Mouse (Mus musculus) megakaryocyte-erythroid progenitor cell, adult 5-6 weeks (primary cell): ENCODE data around the gene Ireb2. TPM values are rescaled to one million over a fixed set of nuclear protein-coding genes. Genes with fewer than 3 reads are reported as not detected.

Experiments
- total RNA-seq, 2 experiments: library from RNA; stranded (forward) in 1 of 2; stranded (reverse) in 1 of 2; fragments of 200-1000, 215-1000 nt in 1 of 2; fragments of >200 nt in 1 of 2; fragmentation: Nextera tagmentation in 1 of 2; gene quantifications; 2 replicates each; pipeline ENCODE4 v1.2.3; 2014 to 2017

Ireb2 gene
- total RNA-seq, 2 experiments from 2014 or later = 17.2 to 46.6 TPM

Other genes with a start within 250 kb of the Ireb2 start
- gene Acsbg1, start 201.9 kb upstream of the Ireb2 start, total RNA-seq (2014; fragmentation: Nextera tagmentation) = 0.12 TPM in 1 of 2 replicates, not detected in the other
- not detected in 2 replicates for gene Acsbg1, start 201.9 kb upstream of the Ireb2 start, total RNA-seq (2017)
- 9.2 and 10.4 TPM in 2 replicates for gene Dnaja4, start 164.9 kb upstream of the Ireb2 start, total RNA-seq (2014; fragmentation: Nextera tagmentation)
- 6.1 and 7.4 TPM in 2 replicates for gene Dnaja4, start 164.9 kb upstream of the Ireb2 start, total RNA-seq (2017)
- gene Wdr61, start 129.3 kb upstream of the Ireb2 start, total RNA-seq (2014; fragmentation: Nextera tagmentation) = 94.9 and 125 TPM in 2 replicates
- gene Wdr61, start 129.3 kb upstream of the Ireb2 start, total RNA-seq (2017) = 123 and 136 TPM in 2 replicates
- not detected in 2 replicates for gene Crabp1, start 99.0 kb upstream of the Ireb2 start, total RNA-seq (2014; fragmentation: Nextera tagmentation)
- not detected in 2 replicates for gene Crabp1, start 99.0 kb upstream of the Ireb2 start, total RNA-seq (2017)
- gene Hykk, start 53.5 kb downstream of the Ireb2 start, total RNA-seq (2014; fragmentation: Nextera tagmentation) = not detected in 2 replicates
- gene Hykk, start 53.5 kb downstream of the Ireb2 start, total RNA-seq (2017) = not detected in 2 replicates
- gene Psma4, start 87.0 kb downstream of the Ireb2 start, total RNA-seq (2014; fragmentation: Nextera tagmentation) = 219 and 238 TPM in 2 replicates
- 449 and 459 TPM in 2 replicates for gene Psma4, start 87.0 kb downstream of the Ireb2 start, total RNA-seq (2017)
- gene AY074887, start 87.2 kb downstream of the Ireb2 start, total RNA-seq (2014; fragmentation: Nextera tagmentation) = not detected in 2 replicates
- not detected in 2 replicates for gene AY074887, start 87.2 kb downstream of the Ireb2 start, total RNA-seq (2017)
- gene Chrna5, start 117.1 kb downstream of the Ireb2 start, total RNA-seq (2014; fragmentation: Nextera tagmentation) = not detected in 2 replicates
- not detected in 2 replicates for gene Chrna5, start 117.1 kb downstream of the Ireb2 start, total RNA-seq (2017)
- not detected in 2 replicates for gene Chrna3, start 162.8 kb downstream of the Ireb2 start, total RNA-seq (2014; fragmentation: Nextera tagmentation)
- gene Chrna3, start 162.8 kb downstream of the Ireb2 start, total RNA-seq (2017) = not detected in 2 replicates
- gene Chrnb4, start 185.0 kb downstream of the Ireb2 start, total RNA-seq (2014; fragmentation: Nextera tagmentation) = not detected in 2 replicates
- gene Chrnb4, start 185.0 kb downstream of the Ireb2 start, total RNA-seq (2017) = not detected in 2 replicates